Mouse (Mus musculus) ES-CJ7 (cell line): ENCODE measurements at regions not wholly inside any gene's neighbourhood (a gene's known extent, or its start where the extent isn't known, plus 50 kb on each side); places are given as distances from the start of the nearest gene placed in this dataset.
"Not testable (repeated sequence)": the region's sequence is repeated elsewhere in the genome, so short reads cannot be mapped to it uniquely, and the experiment has no call there.

Experiments
- DNase-seq: peaks from one replicate; pipeline ENCODE4 v3.0.0; 2011; ENCODE audit warnings: low read depth, low spot score

DNA sequence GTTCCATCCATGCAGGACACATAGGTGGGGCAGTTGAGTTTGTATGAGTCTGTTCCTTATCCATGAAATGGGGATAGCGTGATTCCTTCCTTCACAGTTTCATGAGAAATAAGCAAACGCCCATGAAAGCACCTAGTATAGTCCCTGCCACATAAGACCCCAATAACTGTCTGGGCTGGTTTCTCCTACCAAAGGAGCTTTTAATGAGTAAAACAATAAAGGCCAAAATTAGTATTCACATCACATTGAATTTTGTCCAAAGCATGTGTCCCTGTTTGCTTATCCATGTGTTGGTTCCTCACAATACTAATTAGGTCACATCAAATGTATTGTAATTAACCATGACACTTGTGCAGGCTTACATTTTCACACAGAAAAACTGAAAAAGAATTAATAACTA lies 221.3 kb downstream of the Prdm13 start:
- DNase-seq: no peak

DNA sequence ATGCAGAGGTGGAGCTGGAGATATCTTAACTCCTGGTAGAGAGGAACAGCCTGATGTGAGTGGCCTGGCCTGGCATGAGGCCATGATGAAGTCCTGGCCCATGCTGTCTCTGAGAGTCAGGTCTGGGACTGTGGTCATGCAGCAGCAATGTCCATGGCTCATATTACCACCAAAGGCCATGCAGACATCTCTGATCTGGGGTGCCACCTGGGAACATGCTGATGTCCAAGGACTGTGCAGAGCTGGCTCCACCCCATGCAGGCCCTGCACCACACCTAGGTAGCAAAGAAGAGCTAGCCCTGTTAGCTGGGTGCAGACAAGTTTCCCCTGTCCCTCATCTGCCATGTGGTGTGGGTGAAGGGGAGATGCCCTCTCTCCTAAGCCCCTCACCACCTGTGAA lies 244.5 kb downstream of the Prdm13 start:
- DNase-seq: no peak

- no peak for DNase-seq
Observed at GRCm38 (mm10) chr4:21436710-21437109, 249.1 kb downstream of the Prdm13 start.

DNA sequence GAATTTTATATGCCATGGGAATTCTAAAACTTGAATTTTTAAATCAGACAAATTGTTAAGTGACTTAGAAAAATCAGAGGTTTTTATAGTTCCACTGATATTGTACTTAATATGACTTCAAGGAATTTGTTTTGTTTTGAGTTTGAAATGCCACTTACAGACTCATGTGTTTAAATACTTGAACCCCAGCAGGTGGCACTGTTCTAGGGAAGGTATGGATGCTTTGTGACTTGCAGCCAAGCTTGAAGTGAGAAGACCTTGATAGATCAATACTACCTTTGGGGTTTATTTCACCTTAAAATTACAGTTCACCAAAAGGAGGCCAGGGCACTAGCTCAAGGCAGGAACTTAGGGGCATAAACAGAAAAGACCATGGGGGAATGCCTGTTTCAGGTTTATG lies 277.9 kb downstream of the Prdm13 start:
- peak; percentile 70 for DNase-seq

DNA sequence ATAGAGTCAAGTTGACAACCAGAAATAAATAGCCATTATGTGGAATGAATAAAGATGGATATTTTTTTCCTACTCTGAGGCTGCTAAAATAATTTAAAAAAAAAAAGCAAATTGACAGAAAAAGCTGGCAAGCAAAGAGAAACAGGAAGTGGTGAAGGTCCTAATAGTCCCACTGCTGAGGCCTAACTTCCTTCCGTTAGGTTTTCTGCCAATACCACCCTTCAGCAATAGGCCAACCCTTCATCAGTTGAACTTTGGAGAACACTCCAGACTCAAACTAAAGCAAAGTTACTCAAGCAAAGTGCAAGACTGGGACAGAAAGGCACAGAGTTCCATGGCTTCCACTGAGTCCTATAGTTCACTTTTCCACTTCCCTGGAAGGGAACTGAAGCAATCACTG lies 316.4 kb downstream of the Prdm13 start:
- no peak for DNase-seq

DNA sequence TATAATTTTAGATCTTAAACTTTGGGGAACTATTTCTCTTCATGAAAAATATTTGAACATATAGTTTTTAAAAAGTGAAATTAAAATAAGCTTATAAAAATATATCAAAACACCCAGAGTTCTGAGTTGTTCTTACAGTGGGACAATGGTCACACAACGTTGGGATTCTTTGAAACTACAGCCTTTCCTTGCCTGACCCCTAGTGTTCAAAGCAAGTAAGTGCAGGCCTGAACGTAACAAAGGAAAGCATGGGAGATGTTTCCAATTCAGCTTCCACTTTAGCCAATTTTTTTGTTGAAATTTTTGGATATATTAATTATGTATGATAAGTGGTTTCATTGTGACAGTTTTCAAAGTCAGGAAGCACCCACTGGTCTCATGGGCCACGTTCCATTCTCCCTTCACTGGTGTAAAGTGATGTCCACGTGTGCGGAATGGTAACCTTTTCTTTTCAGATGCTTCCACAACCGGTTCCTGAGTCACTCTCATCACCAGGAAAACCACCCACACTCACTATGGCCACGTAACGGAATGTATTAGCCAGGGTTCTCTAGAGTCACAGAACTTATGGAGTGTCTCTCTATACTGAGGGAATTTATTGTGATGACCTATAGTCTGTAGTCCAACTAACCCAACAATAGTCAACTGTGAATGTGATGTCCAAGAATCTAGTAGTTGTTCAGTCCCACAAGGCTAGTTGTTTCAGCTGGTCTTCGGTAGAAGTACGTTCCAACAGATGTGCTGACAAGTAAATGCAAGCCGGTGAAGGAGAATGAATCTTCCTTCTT lies 317.3 kb downstream of the Prdm13 start:
- peak; percentile 34 for DNase-seq

GRCm38 (mm10) chr4:21321769-21322168 lies 364.0 kb downstream of the Prdm13 start:
- no peak for DNase-seq

GRCm38 (mm10) chr4:21309239-21309638 lies 376.5 kb downstream of the Prdm13 start:
- DNase-seq: not testable (repeated sequence)

DNA sequence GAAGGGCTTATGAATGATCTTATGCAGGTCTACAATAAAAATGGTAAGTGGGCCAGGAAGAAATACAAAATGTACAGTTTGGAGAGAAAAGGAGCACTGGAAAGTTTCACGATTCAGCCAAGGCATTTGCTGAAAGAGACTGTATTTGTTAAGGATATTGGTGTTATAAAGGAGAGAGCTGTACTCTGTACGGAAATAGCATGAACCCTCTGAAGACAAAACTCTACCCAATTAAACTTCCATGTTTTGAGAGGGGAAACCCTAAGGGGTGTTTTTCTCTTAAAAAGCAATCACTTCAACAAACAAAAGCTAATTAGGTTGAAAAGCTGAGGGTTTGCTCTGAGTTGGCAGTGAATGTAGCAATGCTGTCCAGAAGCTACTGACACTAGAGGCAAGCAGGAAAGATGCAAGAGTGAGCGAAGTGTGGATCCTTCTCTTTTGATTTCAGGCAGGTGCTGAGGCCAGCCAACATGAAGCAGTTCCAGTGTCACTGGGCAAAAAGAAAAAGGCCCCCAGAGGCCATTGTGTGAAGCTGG lies 378.2 kb downstream of the Prdm13 start:
- DNase-seq: no peak

GRCm38 (mm10) chr4:21300141-21300540 lies 385.6 kb downstream of the Prdm13 start:
- no peak for DNase-seq

DNA sequence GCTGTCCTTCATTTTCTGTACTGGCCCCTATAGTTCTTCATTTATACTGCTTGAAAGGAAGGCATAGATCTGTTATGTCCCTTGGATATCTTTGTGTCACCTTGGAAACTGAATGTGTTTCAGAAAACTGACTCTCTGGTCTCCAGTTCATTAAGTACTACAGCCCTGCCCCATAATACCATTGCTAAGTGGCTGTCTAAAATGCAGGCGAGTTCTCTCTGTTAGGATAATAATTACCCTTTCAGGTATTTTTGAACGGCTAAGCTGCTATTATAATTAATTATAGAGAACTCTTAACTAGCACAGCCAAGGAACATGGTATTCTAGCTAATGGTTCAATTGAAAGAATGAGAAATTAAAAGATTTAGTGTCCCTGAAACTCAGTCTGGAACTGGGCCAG lies 418.5 kb downstream of the Prdm13 start:
- DNase-seq: no peak

- no peak for DNase-seq
Observed at GRCm38 (mm10) chr4:21266886-21267285, 418.9 kb downstream of the Prdm13 start.

DNA sequence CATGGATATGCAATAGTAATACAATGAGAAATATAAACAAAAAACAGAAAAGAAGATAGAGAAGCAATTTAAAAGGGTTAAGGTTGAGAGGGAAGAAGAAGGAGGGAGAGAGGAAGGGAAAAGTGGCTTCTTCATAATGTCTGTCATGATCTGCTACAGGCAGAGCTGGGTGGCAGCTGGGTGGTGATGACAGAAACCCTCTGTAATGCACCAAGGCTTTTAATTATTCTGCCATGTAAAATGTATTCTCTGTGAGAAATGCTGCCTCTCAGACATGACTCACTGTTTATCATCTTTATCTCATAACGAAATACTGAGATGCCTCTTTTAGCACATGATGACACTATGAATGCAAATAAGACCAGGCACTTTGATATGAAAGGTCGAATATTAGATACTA lies 435.4 kb downstream of the Prdm13 start:
- DNase-seq: no peak

GRCm38 (mm10) chr4:21222631-21223030 lies 463.1 kb downstream of the Prdm13 start:
- DNase-seq: peak; percentile 71

DNA sequence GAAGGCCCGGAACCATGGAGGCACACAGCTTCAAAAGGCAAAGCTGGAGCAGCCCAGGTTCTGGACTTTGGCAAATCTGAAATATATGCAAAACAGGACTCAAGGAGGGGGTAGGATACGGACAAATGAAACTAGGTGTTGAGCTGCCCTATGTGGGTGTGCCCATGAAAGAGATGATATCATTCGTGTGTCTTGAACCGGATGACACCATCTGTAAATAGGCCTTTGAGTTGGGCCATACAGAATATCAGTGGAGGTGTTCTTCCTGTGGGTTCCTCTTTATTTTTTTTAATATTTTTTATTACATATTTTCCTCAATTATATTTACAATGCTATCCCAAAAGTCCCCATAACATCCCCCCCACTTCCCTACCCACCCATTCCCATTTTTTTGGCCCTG lies 478.1 kb downstream of the Prdm13 start:
- DNase-seq: no peak

DNA sequence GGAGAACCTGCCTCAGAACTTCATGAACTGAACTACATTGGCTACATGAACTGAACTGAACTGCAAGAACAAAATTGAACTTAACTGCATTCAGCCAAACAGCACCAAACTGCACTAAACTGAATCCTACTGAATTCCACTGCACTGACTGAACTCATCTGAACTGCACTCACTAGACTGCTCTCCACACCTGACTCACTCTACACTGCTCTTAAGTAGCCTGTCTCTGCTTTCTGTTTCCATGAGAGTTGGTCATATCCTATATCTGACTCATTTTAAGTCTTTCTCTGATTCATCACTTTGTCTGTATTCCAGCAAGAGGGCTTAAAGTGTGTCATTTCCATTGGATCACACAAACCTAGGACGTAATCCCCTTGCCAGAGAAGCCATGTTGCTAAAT lies 490.1 kb downstream of the Prdm13 start:
- no peak for DNase-seq

GRCm38 (mm10) chr4:21173789-21174188 lies 512.0 kb downstream of the Prdm13 start:
- no peak for DNase-seq

GRCm38 (mm10) chr4:21173019-21173418 lies 512.7 kb downstream of the Prdm13 start:
- DNase-seq: no peak

- no peak for DNase-seq
Observed at GRCm38 (mm10) chr4:21170734-21171133, 515.0 kb downstream of the Prdm13 start.

DNA sequence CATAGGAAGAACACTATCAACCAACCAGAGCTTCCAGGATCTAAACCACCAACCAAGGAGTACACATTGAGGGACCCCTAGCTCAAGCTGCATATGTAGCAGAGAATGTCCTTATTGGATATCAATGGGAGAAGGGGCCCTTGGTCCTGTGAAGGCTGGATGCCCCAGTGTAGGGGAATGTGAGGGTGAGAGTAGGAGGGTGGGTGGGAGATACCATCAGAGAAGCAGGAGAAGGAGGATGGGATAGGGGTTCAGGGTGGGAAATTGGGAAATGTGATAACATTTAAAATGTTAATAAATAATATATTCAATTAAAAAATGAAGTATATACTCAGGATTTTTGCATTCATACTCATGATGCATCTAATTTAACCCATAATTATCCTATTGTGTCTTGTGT lies 523.6 kb downstream of the Prdm13 start:
- DNase-seq: no peak

DNA sequence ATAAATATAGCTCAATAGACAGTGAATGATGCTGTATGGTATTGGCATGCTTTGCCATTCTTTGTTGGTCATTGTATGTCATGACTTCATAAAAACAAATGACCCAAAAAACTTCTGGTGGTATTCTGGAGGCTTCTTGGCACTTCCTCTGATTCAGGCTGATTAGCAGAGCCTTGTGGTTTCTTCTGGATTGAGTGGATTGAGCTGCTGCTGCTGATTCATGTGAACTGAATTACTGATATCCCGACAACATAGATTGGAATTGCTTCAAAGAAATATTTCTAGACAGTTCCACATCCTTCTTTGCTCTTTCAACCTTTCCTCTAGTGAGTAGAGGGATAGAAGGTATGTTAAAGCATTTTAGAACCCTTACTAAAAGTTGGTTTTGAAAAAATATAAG lies 559.9 kb downstream of the Prdm13 start:
- no peak for DNase-seq

- no peak for DNase-seq
Observed at GRCm38 (mm10) chr4:21095741-21096140, 590.0 kb downstream of the Prdm13 start.

DNA sequence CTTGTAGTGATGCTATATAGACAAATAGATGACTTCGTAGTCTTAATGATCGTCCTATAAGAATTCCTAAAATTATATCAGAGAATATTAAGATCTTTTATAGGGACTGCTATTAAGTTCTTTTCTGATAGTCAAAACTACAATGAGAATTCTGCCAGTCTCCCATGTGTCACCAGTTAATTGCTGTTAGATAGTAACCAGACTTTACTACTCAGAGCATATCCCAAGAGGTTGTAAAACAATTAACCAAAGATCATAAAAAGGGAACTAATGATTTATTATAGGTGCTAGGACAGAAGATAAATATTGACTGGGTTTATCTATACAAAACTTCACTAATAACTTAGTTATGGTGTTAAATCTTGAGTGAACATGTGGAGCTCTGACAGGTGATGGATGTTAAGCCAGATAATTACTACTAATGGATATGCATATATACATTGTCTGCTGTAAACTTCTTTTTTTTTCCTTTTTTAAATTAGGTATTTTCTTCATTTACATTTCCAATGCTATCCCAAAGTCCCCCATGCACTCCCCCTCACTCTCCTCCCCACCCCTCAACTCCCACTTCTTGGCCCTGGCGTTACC lies 615.5 kb downstream of the Prdm13 start:
- no peak for DNase-seq
